Mouse (Mus musculus): ENCODE measurements around the gene Dusp12.
A peak's percentile ranks its signal among the peaks of the same experiment; 100 is the strongest.

Gene Dusp12

DNA sequence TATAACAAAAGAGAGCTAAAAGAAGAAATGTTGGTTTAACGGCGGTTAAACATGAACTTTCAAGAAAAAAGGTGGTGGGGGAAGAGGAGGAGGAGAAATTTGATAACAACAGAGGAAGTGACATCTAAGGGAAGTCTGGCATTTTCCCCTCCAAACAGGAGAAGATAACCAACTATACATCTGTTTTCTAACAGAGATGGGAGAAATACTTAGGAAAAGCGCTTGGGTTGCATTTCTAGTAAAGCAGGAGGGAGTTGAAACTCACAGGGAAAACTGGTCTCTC lies 23.0 kb downstream of the Dusp12 start:
- no peak for DNase-seq (ENCODE audit: low spot score)

DNA sequence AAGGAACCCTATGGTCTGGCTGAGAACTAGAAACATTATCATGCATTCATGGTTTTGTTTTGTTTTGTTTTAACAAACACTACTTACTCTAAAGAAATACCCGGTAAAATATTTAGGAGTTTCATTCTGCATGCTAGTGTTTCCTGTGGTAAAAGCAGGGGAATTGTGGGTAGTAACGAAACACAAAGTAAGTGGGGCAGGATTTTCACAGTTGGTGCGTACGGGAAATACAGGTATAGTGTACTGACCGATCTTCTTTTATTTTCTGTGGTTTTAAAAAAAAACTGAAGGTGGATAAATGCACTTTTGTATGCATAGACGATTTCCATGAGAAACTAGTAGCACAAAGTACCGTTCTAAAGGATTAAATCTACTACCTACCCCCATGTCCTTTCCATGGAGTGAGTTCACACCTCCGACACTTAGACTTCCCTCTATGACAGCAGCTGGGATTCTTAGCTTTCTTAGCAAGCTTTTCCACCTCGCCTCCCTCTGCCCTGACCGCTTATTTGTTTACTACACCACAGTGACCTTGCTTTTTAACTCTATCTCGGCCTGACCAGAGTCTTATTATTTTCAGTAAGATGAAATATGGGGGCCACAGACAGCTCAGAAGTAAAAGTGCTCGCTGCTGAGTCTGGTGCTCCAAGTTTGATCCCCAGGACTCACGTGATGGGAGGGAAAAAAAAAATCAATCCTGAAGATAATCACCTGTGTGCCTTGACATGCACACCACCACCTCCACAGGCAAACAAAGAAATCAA lies 23.5 kb downstream of the Dusp12 start:
- DNase-seq (ENCODE audit: low spot score) = no peak

DNA sequence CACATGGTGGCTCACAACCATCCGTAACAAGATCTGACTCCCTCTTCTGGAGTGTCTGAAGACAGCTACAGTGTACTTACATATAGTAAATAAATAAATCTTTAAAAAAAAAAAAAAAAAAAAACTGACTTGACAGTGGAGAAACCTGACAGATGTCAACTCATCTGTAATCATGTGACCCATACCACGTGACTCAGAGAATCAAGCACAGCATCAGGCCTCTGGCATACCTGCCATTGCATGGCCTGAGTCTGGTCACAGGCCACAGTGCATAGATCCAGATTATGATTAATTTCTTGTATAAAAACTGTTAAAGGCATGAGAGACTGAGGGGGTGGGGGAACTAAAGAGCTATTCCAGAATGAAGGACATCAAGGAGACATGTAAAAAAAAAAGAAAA lies 26.5 kb downstream of the Dusp12 start:
- no peak for DNase-seq (ENCODE audit: low spot score)

DNA sequence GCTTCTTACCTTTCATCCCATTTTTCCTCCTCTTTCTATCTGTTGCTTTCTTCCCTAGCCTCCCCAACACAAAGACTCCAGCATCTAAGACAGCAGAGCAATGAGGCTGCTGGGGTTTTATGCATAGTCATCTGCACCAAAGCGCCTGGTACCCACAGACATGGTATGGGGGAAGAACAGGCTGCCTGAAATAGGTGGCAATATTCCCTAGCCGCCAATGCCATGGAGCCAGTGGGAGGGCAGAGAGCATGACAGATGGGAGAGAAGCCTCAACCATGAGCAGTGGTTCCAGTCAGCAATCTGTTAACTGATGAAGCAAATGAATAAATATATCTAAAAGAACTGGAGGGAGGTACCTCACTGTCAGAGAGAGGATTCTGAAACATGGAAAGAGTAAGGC lies 28.0 kb downstream of the Dusp12 start:
- DNase-seq (ENCODE audit: low spot score) = no peak

DNA sequence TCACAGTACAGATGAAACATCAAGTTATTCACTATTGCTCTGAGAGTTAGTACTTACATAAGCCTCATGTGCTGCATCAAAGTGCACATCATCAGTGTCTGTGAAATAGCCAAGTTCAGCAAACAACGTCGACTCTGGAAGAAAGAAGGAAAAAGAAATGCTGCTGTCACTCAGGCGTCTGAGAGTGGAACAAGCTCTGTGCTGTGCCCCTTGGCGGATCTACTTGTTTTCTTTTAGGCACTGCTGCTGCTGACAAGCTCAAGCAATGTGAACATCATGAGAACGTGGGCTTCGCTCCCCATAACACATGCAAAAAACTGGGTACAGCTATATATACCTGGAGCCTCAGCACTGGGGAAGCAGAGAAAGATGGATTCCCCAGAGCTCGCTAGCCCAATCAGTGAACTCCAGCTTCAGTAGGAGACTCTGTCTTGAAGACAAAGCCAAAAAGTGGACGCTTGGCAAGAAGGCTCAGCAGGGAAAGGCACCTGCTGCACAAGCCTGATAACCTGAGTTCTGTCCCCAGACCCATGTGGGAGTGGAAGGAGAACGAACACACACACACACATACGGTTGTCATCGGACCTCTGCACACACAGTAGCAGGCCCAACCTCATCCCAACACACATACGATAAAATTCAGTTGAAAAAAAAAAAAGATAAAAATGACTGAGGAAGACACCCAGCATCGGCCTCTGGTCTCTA lies 30.1 kb downstream of the Dusp12 start:
- no peak for DNase-seq (ENCODE audit: low spot score)

DNA sequence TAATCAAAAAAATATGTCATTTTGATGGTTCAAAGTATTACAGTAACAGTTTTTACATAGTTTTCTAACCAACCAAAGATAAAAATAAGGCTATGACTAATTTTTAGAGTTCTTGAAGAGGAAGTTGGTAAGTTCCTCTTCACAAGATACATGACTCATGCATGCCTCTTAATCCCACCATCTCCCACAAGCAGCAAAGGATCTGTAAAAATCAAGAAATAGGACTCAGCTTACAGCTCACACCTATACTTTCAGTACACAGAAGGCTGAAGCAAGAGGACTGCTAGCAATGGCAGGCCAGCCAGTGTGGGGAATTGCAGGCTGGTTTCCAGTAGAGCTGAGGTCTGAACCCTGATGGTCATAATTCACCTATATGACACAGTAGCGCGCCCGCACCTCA lies 31.7 kb downstream of the Dusp12 start:
- no peak for DNase-seq (ENCODE audit: low spot score)

DNA sequence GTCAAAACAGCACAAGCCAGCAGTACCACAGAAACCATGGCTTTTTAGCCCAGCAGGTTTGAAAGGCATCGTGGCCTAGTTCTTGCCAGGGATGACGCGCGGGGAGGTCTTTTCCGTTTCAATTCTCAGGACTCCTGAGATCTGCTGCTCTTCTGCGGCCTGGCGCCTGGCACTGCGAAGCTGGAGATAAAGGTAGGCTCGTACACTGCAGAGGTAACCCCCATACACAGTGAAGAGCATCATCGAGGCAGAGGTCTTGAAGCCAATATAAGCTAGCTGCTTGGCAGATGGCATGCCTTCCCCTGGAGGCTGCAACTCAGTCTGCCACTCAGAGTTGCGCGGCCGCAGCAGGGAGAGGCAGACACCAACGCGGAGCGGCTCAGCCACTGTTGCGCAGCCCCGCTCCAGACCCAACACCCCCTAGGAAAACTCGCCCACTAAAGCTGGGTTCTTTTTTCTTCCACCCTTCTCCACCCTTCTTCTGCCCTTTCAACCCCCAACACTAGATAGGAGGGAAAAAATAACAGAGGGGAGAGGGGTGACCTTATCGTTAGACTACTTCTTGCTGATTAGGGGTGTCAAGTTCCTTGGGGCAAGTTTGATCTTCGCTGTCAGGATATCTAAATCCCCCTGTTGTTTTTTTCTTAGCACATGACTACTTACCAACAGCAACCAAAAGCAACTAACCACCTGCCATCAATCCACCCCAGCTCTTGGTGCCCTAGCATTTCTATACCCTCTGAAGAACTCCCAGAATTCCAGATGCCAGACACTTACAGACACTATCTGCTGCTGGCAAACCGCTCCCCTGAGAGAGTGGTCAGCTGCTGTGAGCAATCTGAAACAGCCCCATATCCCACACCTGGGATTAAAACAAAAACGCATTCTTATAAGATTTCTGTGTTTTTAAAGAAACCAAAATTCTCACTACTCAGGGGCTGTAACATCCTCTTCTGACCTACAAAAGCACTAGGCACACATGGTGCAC lies 34.4 kb downstream of the Dusp12 start:
- no peak for DNase-seq (ENCODE audit: low spot score)

DNA sequence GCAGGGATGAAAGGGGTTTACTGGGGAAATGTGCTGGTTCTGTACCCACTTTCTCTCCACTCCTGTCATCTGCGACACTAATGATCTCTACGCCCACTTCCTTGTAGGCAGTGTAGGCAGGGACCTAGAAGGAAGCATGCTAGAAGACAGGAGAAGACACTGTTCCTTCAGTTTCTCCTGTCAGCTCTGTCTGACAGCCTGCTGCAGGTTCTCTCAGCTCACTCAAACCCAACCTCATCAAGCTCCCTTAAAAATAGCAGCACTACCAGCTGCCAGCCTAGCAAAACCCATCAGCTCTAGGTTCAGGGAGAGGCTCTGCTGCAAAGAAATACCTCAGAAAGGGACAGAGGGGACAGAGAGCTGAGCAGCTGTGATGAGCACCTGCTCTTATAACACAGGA lies 35.3 kb downstream of the Dusp12 start:
- DNase-seq (ENCODE audit: low spot score) = no peak

DNA sequence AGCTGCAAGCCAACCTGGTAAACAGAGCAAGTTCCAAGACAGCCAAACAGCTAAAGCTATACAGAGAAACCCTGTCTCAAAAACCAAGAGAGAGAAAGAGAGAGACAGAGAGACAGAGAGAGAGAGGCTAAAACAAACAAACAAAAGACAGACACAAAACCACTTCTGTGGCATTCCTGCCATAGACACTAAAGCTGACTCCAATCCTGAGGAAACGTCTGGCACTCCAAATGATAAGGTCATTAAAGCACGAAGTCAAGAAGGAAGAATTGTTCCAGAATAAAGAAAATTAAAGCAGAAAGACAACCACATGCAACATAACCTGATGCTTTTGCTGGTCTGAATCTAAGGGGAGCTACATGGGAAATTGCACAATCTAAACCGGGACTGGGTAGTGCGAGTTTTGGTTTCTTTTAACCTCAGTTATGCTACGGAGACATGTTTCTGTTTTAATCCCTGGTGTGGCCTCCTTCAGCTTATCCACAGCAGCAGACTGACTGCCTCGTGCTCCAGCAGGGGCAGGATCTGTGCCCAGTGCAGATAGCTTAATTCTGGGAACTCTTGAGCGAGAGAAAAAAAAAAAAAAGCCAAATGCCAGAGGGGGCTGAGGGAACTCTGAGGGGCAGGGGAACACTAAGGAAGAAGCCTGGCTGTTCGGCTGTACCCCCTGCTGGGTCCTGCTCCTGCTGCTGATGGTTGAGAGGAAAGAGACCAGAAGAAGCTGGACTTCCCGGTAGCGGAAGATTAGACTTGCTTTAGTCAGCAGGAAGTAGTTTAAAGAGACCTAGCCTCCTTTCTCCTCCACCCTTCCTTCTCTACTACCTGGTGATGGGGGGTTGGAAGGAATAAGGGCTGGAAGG lies 39.7 kb downstream of the Dusp12 start:
- DNase-seq (ENCODE audit: low spot score) = no peak

DNA sequence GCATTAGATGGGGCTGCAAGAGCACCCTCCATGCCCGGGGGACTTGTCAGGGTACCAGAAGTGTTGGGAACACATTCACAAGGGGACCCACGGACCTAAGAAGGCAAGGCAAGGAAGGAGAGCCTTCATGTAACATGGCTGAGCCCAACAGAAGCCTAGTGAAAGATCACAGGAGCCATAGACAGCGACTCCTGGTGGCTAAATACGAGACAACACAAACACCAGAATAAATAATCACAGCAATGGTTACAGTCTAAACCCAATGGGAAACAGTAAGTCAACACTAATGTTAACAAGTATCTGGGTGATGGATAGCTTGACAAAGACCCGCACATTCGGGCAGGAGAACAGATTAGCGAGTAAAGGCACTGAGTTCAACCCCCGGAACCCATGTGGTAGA lies 41.0 kb downstream of the Dusp12 start:
- no peak for DNase-seq (ENCODE audit: low spot score)

DNA sequence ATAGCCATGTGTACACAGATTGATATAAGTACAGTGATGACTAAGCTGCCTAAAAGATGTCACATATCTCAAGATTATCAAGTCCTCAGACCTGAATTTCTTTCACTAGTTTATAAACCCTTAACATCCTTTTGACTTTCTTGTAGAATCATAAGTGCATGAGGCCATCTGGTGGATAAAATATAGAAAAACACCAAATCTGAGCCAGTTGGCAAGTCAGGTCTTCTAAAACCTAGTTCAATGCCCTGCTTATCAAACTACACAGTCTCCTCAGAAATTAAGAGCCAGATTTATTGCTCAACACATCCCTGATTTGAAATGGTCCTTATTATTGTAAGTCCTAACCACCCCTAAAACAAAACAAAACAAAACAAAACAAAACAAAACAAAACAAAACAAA lies 45.7 kb downstream of the Dusp12 start:
- DNase-seq (ENCODE audit: low spot score) = peak; percentile 71

DNA sequence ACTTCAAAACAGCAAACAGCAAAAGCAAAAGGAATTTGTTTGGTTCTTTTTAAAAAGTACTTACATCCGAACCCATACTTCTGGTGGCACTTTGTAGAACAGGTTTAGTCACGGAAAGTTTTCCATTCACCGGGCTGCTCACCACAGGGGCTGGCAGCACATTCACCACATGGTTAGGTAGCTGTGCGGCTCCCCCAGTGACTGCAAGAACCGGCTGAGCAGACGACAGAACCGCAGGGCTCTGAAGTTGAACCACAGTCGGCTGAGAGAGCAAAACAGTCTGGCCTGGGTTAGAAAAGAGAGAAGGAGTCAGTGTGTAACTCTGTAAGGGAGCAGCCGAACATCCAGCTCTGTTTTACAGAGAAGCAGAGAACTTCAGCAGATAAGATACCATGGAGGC lies 50.6 kb downstream of the Dusp12 start:
- no peak for DNase-seq (ENCODE audit: low spot score)

DNA sequence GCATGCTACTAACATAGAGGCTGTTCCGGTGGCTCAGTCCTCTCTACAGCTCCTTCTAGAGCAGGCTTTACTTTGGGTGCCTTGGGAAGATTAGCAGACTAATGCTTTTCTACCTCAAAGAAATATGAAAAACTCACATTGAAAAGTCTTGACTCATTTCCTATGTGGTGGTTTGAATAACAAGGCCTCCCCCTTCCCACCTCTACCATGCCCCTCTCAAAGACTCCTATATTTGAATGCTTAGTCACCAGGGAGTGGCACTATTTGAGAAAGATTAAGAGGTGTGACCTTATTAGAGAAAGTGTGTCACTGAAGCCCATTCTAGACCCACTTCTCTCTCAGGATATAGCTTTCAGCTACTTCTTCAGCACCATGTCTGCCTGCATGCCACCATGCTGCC lies 55.6 kb downstream of the Dusp12 start:
- no peak for DNase-seq (ENCODE audit: low spot score)

DNA sequence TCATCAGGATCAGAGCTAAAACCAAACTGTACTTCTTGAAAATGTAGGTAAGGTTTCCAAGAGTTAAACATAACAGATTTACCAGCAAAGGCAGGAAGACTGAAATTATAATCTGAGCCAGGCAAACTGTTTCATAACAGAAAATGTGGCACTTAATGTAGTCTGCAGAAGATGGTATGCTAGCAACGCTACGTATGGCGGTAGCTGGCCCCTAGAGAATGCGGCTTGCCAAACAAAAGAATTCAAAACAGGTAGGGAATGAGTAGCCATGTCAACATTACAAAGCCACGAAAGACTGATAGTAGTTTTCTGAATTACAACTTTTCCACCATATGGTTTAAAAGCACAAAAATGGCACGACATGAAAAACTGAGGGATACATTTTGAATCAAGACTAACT lies 56.0 kb downstream of the Dusp12 start:
- DNase-seq (ENCODE audit: low spot score) = no peak
